Mouse (Mus musculus): ENCODE data around the gene Olfr1502.
"Not testable (repeated sequence)": the region's sequence is repeated elsewhere in the genome, so short reads cannot be mapped to it uniquely, and the experiment has no call there.

The Olfr1502 gene

GRCm38 (mm10) chr19:13861495-13861894 lies at the start of gene Olfr1502:
Olfr1502 (plus strand) TSS chr19:13861795.
- in situ Hi-C loops (cut with MboI; ENCODE audit: unreplicated experiment in 2 of 2), result no loop called here

GRCm38 (mm10) chr19:13812823-13813222 lies 48.8 kb upstream of the Olfr1502 start:
- in situ Hi-C loops (cut with MboI; ENCODE audit: unreplicated experiment in 2 of 2), result loop anchor here (10.0 to 25.0 kb wide), 5 partner anchors 976 to 1788 kb away; partner anchors contain the start of genes Gm4952 (in 1 of the 2), Gm5244 (in 1 of the 2) and Olfr1441 (in 1 of the 2)

DNA sequence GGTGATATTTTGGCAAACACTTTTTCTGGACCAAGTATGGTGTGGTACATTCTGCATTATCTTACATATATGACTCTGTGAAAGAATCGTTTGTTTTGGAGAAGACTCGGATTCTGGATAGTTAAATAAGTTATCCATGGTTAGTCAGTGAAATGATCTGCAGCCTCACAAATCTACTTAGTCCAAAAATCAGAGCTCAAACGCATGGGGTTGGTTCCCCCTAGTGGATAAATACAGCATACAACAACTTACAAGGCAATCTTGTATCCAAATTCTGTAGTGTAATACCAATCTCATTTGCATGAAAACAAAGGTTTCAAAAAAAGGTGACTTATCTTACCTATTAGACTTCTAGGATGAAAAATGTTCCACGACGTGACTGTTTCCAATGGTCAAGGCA lies 42.8 kb upstream of the Olfr1502 start:
- in situ Hi-C loops (cut with MboI; ENCODE audit: unreplicated experiment in 2 of 2), result loop anchor here (5.0 to 25.0 kb wide), 7 partner anchors 982 to 1794 kb away; partner anchors contain the start of genes Gm4952 (in 1 of the 2), Gm5244 (in 1 of the 2) and Olfr1441 (in 1 of the 2)

DNA sequence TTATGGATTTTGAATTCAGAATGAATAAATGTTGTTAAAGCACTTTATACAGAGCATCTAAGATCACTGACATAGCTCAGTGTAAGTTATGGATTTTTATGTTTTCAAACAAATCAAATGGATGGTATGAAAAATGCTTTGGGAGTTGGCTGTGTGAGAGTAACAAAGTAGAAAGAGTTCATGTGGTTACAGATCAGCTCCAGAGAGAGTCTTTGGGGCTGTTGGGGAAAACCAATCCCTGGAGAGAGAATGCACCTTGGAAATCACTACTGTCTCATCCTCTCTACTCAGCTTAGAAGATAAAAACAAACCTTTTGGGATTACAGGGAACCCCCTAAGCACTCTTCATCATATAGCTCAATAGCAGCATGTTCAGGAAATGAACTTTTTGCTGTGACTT lies 42.2 kb upstream of the Olfr1502 start, which contains the start of gene Olfr1499:
Olfr1499 (minus strand) TSS at position 101 of the 400 bp plus-strand sequence.
- in situ Hi-C loops (cut with MboI; ENCODE audit: unreplicated experiment in 2 of 2), result loop anchor here (5.0 to 25.0 kb wide), 7 partner anchors 982 to 1795 kb away; partner anchors contain the start of genes Gm4952 (in 1 of the 2), Gm5244 (in 1 of the 2) and Olfr1441 (in 1 of the 2)

DNA sequence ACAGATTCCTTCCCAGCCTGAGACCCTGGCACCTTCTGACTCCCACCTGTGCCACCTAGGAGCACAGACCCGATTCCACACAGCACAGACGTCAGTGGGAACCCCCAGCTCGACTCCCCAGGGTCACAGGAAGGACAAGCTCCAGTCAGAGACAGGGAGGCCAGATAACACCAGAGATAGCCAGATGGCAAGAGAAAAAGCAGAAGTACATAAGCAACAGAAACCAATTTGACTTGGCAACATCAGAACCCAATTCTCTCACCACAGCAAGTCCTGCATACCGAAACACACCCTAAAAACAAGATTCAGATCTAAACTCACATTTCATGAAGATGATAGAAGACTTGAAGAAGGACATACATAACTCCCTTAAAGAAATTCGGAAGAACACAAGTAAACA lies 40.7 kb upstream of the Olfr1502 start:
- in situ Hi-C loops (cut with MboI; ENCODE audit: unreplicated experiment in 2 of 2), result loop anchor here in 1 of 2 experiments (25.0 kb wide), 2 partner anchors 984 to 1409 kb away; partner anchors contain the start of genes Gm5244 and Olfr1441

GRCm38 (mm10) chr19:13828447-13828846 lies 33.1 kb upstream of the Olfr1502 start:
- in situ Hi-C loops (cut with MboI; ENCODE audit: unreplicated experiment in 2 of 2), result no loop called here

GRCm38 (mm10) chr19:13830388-13830787 lies 31.2 kb upstream of the Olfr1502 start, which contains the start of gene Olfr1500:
Olfr1500 (minus strand) TSS chr19:13830488.
- in situ Hi-C loops (cut with MboI; ENCODE audit: unreplicated experiment in 2 of 2), result no loop called here

GRCm38 (mm10) chr19:13850592-13850991 lies 11.0 kb upstream of the Olfr1502 start, which contains the start of gene Olfr1501:
Olfr1501 (minus strand) TSS chr19:13850692.
- in situ Hi-C loops (cut with MboI; ENCODE audit: unreplicated experiment in 2 of 2), result not testable (repeated sequence)

DNA sequence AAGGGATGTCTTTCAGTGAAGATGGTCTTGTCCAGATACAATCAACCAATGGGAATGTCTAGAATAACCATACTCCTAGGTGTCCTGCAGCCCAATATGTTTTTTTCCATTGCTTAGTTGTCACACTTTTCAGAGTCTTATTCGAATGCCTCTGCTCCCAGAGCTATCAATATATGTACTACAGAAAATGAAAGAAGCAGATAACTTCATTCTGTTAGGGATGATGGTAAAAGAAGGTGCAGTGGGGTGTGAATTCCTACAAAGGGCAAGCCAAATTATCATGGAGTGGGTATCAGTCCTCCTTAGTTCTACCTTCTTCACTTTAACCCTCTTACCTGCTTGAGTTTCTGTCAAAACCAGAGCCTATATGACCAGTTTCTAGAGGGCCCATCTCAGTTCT lies 36.2 kb downstream of the Olfr1502 start, which contains the start of gene Olfr1504:
Olfr1504 (minus strand) TSS at position 101 of the 400 bp plus-strand sequence.
- in situ Hi-C loops (cut with MboI; ENCODE audit: unreplicated experiment in 2 of 2), result no loop called here

Measured in v-Abl transformed pro-B cells (cell line).